Mouse (Mus musculus) adrenal gland, postnatal 36 days (tissue): ENCODE measurements around the gene Susd2. TPM values are rescaled to one million over a fixed set of nuclear protein-coding genes. Genes with fewer than 3 reads are reported as not detected.

Source experiments
- DNase-seq, 2 experiments: peaks; one replicate each; pipeline ENCODE4 v3.0.0; 2021; ENCODE audit warnings: mixed read lengths in 1 of 2
- total RNA-seq, 2 experiments: library from RNA; stranded (reverse); gene quantifications; 2 replicates each; pipeline ENCODE4 v1.2.3; 2021

Susd2 gene
- total RNA-seq, 2 experiments from 2014 or later, result 9.7 to 11.0 TPM

DNA sequence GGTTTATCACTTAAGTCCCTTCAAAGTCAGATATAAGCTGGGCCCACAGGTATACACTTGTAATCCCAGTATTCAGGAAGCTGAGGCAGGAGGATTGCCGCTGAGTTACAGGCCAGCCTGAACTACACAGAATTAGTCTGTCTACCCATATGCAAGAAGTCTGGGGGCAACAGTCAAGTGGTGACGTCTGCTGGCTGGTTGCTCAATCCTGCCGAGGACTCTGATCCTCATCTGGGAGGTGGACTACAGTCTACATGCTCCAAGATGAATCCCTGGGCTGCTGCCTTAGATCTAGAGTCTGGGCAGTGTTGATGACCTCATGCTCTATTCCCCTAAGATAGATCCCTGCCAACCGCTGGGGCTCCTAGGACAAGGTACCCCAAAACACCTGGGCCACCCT, 10.2 kb upstream of the Susd2 start:
- DNase-seq, result no peak

GRCm38 (mm10) chr10:75651381-75652068, 7.7 kb upstream of the Susd2 start:
- DNase-seq, result no peak

- DNase-seq, result no peak
Observed at GRCm38 (mm10) chr10:75650306-75650902, 6.6 kb upstream of the Susd2 start.

DNA sequence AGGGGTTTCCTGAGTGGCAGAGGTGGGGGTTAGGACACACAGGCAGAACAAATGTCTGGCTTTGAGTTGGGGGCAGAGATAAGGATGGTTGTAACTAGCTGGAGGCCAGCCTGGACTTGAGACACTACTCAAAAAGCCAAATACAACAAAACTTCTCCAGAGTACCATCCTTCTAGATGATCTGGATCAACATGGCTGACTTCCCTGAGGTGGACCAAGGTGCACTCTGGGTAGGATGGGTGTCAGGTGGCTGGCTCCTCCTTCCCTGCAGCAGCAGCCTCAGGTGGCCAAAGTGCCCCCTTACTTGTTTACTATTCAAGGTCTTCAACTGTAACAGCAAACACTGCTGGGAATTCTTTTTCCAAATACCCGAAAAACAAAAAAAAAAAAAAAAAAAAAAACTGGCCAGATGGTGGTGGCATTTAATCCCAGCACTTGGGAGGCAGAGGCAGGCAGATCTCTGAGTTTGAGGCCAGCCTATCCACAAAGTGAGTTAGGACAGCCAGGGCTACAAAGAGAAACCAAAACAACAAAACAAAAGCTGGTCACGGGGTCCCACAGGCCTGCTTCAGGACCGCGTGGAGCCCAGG, 5.7 kb upstream of the Susd2 start:
- no peak for DNase-seq

GRCm38 (mm10) chr10:75649001-75649400, 5.2 kb upstream of the Susd2 start:
- no peak for DNase-seq

GRCm38 (mm10) chr10:75648091-75648490, 4.3 kb upstream of the Susd2 start:
- DNase-seq, result no peak

DNA sequence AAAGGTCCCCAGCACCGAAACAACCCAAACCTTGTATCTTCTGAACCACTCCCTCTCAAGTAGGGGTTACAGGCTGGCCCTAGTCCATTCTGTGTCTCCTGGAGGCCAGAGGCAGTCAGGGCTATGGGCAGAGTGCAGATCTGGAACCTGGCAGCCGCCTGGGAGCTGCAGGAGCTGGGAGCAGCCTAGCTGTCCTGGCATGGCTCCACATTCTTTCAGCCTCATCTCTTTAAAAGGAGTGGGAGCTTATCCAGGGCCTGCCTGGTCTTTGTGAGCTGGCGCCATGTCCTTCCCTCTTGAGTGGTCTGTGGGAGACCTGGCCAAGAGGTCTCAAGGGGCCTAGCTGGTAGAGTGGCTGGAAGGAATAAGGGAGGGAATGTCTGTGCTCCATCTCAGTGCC, 3.6 kb upstream of the Susd2 start:
- peak in 1 of 2 experiments; percentile 37 for DNase-seq

- DNase-seq, result no peak
Observed at GRCm38 (mm10) chr10:75646406-75646805, 2.6 kb upstream of the Susd2 start.

DNA sequence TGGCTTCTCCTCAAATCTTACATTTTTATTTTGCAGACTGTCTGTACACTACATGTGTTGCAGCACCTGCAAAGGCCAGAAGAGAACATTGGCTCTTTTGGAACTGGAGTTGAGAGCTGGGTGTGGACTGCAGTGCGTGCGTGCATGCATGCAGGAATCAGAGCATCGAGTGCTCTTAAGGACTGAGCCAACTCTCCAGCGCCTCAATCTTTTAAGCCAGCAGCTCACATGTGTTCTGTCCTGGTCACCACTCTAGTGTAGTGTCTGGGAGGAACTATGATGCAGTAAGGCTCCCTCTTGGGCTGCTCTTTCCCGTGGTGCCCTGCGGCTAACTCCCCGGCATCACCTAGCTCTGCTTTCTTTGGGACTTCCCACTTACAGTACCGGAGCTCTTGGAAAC, 1.8 kb upstream of the Susd2 start:
- DNase-seq, result no peak

- DNase-seq, result no peak
Observed at GRCm38 (mm10) chr10:75642891-75643290, 917 bp downstream of the Susd2 start.

DNA sequence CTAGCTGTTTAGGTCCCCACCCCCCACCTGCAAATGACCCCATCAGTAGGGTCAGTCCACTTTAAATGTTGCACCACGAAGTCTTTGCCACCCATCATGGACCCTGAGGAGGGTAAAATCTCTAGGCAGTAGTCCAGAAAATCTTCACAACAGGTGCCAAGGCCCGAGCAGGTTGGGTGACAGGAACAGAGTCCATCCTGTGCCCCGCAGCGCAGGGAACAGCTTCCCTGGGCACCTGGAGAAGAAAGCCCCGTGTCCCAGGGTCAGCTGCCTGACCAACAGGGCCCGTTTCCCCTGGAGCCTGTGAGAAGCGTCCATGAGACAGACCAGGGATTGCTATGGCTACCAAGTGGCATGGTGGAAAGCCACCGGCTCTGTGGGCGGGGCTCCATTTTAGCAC, 1.4 kb downstream of the Susd2 start:
- no peak for DNase-seq

GRCm38 (mm10) chr10:75641721-75642222, 2.0 kb downstream of the Susd2 start:
- DNase-seq, result no peak

DNA sequence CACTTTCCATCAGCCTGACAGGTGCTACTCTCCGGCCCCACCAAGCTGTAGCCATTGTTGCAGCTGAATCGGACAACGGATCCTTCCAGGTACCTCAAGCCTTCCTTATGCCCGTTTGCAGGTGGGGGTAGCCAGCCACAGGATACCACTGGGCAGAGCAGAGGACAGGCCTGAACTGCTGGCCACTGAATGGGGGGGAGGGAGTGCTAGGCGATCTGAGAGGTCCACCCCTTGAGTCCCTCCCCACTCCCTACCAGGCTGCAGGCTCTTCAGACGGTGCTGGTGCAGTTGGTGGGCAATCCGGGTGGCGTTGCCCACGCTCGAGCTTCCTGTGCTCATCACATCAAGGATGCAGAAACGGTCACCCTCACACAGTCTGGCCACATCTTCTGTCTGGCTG, 6.1 kb downstream of the Susd2 start:
- DNase-seq, result no peak

- no peak for DNase-seq
Observed at GRCm38 (mm10) chr10:75636084-75636786, 7.6 kb downstream of the Susd2 start.

DNA sequence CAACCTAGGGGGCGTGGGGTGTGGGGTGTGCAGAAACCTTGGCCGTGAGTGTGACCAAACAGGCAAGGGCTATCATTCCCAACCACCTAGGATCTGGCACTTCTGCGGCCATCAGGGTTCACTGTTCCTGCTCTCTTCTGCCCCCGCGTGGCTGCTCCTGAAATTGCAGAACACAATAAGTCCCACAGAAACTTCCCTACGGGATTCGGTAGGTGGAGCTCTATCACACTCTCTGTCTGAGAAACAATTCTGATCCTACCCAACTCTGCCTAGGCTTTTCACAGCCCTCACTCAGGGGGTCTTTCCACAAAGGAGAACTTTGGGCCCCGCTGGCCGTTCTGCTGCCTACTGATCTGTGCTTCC, 8.1 kb downstream of the Susd2 start:
- peak; percentile 86 to 89 for DNase-seq

GRCm38 (mm10) chr10:75635019-75635692, 8.7 kb downstream of the Susd2 start:
- DNase-seq, result no peak

- no peak for DNase-seq
Observed at GRCm38 (mm10) chr10:75634610-75635009, 9.2 kb downstream of the Susd2 start.

DNA sequence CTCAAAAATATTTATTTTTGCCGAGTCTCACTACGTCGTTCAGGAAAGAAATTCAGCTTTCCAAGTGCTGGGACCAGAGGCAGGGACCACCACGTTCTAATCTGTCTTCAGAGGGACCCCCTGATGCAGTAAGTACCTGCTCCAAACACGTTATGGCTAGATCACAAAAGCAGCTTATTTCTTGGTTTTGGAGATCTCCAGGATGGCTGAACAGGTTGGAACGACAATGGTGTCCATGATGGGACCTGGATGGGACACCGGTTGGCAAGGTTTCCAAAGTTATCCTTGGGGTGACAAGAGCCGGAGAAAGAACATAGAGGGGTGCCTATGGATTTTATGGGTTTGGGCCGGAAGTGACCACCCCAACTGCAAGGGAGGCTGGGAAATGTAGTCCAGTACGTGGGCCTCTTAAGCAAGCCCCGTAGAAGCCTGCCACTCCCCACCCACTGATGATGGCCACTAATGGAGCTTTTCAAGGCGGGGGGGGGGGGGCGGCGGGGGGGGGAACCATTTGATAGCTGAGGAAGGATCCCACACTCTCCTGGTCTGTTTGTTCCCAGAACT, 10.2 kb downstream of the Susd2 start:
- DNase-seq, result no peak

DNA sequence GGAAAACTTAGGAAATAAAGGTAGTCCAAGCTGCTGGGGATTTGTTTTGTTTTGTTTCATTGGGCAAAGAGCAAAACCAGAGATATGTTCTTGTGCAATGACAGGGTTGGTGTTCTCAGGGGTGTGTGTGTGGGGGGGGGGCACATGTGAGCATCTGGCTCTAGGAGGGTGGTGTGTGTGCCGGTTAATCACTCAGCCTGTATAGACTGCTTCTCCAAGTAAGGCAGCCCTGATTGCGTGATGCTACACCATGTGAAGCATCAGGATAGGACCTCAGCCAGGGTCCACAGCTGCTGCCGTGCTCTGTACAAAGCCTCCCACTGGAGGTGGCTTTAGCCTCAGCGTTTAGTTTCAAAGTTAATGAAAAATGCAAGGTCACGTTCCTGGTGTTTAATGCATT, 10.8 kb downstream of the Susd2 start:
- DNase-seq, result no peak

DNA sequence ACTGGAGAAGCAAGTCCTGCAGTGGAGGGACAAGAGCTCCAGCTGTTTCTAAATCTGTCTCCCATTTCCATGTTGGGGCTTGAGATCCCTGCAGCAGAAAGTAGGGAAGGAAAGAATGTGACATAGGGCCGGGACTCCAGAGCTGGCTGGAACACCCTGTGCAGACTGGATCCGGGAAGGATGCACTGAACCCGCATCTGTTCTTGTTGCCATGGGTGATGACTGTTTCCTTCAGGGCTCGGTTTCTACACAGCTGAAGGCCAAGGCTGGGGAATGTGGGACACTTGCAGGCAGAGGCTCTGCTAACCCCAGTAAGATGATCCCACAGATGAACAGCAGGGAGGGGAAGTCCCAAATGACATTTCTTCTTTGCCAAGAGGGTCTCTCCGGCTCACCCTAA, 11.2 kb downstream of the Susd2 start:
- peak; percentile 35 to 37 for DNase-seq

DNA sequence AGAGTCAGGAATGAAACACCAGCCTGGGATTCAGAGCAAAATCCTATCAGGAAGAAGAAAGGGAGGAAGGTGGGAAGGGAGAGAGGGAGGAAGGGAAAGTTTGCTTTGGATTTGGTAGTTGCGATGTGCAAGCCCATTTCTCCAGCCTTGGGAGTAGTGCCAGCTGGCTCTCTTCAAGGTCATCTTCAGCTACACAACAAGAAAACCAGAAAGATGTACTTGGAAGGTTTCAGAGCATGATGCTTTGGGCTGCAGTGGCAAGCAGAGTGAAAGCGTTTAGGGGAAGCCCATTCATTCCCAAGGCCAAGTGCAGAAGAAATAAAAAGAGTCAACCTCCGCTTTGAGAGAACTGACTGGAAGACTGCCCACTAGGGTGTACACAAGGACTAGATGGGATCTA, 16.3 kb downstream of the Susd2 start:
- DNase-seq, result peak; percentile 80 to 85

- peak in 1 of 2 experiments; percentile 37 for DNase-seq
Observed at GRCm38 (mm10) chr10:75626991-75627390, 16.8 kb downstream of the Susd2 start.
